Mouse (Mus musculus) small intestine, adult 2 months (tissue): ENCODE measurements around the gene Stra6. TPM values are rescaled to one million over a fixed set of nuclear protein-coding genes. Genes with fewer than 3 reads are reported as not detected.

Source experiments
- H3K27ac ChIP-seq: fragments of 200-500 bp; 2 replicates; pipeline ENCODE4 v1.5.1; 2012; ENCODE audit warnings: low read depth, low read length, control low read depth, inconsistent platforms; ENCODE audit not compliant: insufficient read depth
- H3K27me3 ChIP-seq: fragments of 200-500 bp; 2 replicates; pipeline ENCODE4 v1.6.1; 2012; ENCODE audit warnings: mild to moderate bottlenecking, moderate library complexity, low read length, inconsistent platforms; ENCODE audit not compliant: control insufficient read depth, insufficient read depth
- H3K36me3 ChIP-seq: fragments of 200-500 bp; 2 replicates; pipeline ENCODE4 v1.6.1; 2012; ENCODE audit warnings: mild to moderate bottlenecking, low read length, control low read depth, inconsistent platforms; ENCODE audit not compliant: control insufficient read depth, insufficient read depth
- H3K4me1 ChIP-seq: fragments of 200-500 bp; 2 replicates; pipeline ENCODE4 v1.6.1; 2012; ENCODE audit warnings: low read length, inconsistent platforms, mixed read lengths; ENCODE audit not compliant: control insufficient read depth, insufficient read depth, insufficient read length
- H3K4me3 ChIP-seq: fragments of 200-500 bp; 2 replicates; pipeline ENCODE4 v1.5.1; 2012; ENCODE audit warnings: low read depth, mild to moderate bottlenecking, control low read depth, inconsistent platforms, low read length, moderate library complexity
- CTCF ChIP-seq: fragments of 200-500 bp; IDR thresholded peaks from 2 replicates; pipeline ENCODE4 v1.5.1; 2012; ENCODE audit warnings: low read depth, mild to moderate bottlenecking, control low read depth, inconsistent platforms, low read length, moderate library complexity, mixed read lengths; ENCODE audit not compliant: insufficient replicate concordance, insufficient read length; ENCODE audit errors: extremely low read depth
- POLR2A ChIP-seq: fragments of 200-500 bp; IDR thresholded peaks from 2 replicates; pipeline ENCODE4 v1.6.1; 2012; ENCODE audit warnings: low read depth, mild to moderate bottlenecking, control low read depth, inconsistent platforms, low read length, moderate library complexity
- WGBS: fragments of 180-500 bp; shearing (Covaris S2); methylation state at CpG from one replicate; pipeline ENCODE4 v1.1.7; 2018; 5-methylcytosine and 5-hydroxymethylcytosine counted together
- polyA plus RNA-seq: library from polyadenylated mRNA; depleted of rRNA; stranded (reverse); fragments of >200 nt; gene quantifications from 2 replicates; pipeline ENCODE4 v1.2.3, GENCODE M21; 2012

Stra6 gene
- polyA plus RNA-seq, 1 experiment = 1.7 TPM

GRCm38 (mm10) chr9:58095977-58096376 is 32.4 kb downstream of the Stra6 start:
- Histone ChIP-seq H3K4me1 (no peaks in the 10 kb centered on the region), H3K27ac (no peak overlapping the region), H3K27me3 (no peaks in the 10 kb centered on the region), H3K4me3 (no peak overlapping the region), H3K36me3 (no peaks in the 10 kb centered on the region)
- 78% methylated on average over 6 of the region's 6 CpGs for WGBS
- TF ChIP-seq CTCF (no peak), POLR2A (no peak)

- Histone ChIP-seq H3K27me3 (no peaks in the 10 kb centered on the region), H3K36me3 (no peaks in the 10 kb centered on the region), H3K4me3 (no peak overlapping the region), H3K27ac (no peak overlapping the region), H3K4me1 (no peaks in the 10 kb centered on the region)
- WGBS = 81% methylated on average over 5 of the region's 5 CpGs
- no peak for TF ChIP-seq CTCF
- no peak for TF ChIP-seq POLR2A
Observed at GRCm38 (mm10) chr9:58096629-58097301, 33.2 kb downstream of the Stra6 start.

DNA sequence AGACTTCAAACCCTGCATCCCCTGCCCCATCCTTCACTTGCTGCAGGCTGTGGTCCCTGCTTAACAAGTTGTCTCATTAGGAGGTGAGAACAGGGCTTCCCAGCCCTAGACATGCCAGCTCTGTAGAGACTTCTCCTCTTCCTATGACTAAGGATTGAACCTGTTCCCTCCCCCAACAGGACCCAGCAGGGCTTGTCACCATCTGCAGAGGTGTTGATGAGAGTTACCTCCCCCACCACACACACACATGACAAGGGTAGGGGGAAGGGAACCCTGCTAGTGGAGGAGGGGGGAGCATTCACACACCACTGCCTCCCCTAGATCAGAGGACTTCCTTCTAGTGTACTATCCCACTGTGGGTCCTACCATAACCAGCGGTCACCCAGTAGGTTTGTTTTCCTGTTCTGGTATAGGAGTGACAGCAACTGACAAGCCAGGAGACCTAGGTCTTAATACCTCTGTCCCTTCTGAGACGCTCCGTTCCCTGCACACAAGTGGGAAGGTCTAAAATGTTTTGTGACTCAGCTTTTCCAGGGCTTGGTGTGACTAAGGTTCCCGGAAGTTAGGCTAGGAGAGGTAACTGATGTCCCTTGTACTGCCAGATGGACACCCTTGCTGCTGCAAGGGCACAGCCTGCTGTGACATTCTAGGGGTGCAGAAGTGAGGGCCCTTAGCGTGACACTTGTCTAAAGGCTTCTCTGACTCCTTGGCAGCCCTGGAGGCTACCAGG is 36.4 kb downstream of the Stra6 start:
- no peaks in the 10 kb centered on the region for H3K36me3 ChIP-seq
- no peak overlapping the region for H3K27ac ChIP-seq
- H3K4me1 ChIP-seq = no peaks in the 10 kb centered on the region
- TF ChIP-seq CTCF (no peak), POLR2A (no peak)
- 71% methylated on average over 5 of the region's 5 CpGs for WGBS
- H3K27me3 ChIP-seq = no peaks in the 10 kb centered on the region
- no peak overlapping the region for H3K4me3 ChIP-seq

DNA sequence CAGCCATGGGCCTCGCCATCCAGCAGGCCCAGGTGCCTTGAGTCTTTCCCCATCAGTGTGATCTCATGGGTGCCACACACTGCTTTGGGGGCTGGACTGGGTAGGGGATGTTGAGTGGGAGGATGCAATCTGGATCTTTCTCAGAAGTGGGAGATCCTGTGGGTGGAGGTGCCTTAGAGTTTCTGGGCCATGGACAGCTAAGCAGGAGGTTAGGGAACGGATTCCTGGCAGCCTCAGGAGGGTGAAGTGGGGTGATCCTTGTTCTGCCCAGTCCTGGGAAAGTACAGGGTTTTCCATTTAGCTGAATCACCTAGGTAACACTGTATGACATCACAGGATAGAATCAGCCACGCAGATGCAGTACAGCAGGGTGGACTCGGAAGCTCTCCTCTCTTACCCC is 38.4 kb downstream of the Stra6 start:
- Histone ChIP-seq H3K27ac (no peak overlapping the region), H3K27me3 (no peaks in the 10 kb centered on the region), H3K36me3 (no peaks in the 10 kb centered on the region), H3K4me1 (no peaks in the 10 kb centered on the region), H3K4me3 (no peak overlapping the region)
- TF ChIP-seq CTCF = no peak
- no peak for TF ChIP-seq POLR2A
- 72% methylated on average over 4 of the region's 4 CpGs for WGBS

DNA sequence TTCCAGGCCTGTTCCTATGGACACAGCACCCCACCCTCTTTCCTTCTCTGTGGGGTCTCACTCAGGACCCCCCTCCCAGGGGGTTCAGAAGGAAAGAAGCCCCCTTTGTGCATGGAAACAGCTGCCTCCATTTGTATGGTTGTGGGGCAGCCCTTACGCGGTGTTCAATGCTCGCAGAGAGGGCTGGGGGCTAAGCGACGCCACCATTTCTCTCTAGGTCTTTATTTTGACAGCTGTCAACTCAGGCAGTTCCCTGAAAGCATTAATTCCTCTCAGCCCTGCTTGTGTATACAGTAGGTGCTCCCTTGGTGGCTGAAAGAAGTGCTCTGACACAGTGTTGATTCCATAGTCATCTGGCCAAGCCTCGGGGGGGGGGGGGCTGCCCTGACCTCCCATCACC is 40.1 kb downstream of the Stra6 start:
- Histone ChIP-seq H3K4me3 (no peak overlapping the region), H3K27ac (no peak overlapping the region), H3K4me1 (no peaks in the 10 kb centered on the region), H3K27me3 (no peaks in the 10 kb centered on the region), H3K36me3 (no peaks in the 10 kb centered on the region)
- WGBS = 86% methylated on average over 6 of the region's 6 CpGs
- no peak for TF ChIP-seq CTCF

GRCm38 (mm10) chr9:58105595-58106169 is 42.1 kb downstream of the Stra6 start:
- no peak for TF ChIP-seq CTCF
- TF ChIP-seq POLR2A = no peak
- Histone ChIP-seq H3K36me3 (no peaks in the 10 kb centered on the region), H3K27me3 (no peaks in the 10 kb centered on the region), H3K27ac (no peak overlapping the region), H3K4me1 (no peaks in the 10 kb centered on the region), H3K4me3 (no peak overlapping the region)
- WGBS = 51% methylated on average over 15 of the region's 15 CpGs

- Histone ChIP-seq H3K36me3 (no peaks in the 10 kb centered on the region), H3K4me1 (no peaks in the 10 kb centered on the region), H3K27ac (no peak overlapping the region), H3K27me3 (no peaks in the 10 kb centered on the region), H3K4me3 (no peak overlapping the region)
- TF ChIP-seq POLR2A (no peak), CTCF (no peak)
- 68% methylated on average over 5 of the region's 5 CpGs for WGBS
Observed at GRCm38 (mm10) chr9:58107494-58107893, 43.9 kb downstream of the Stra6 start.
